Mouse (Mus musculus) cortical plate, adult 2 months (tissue): ENCODE measurements around the gene Fanca.

Source experiments
- CTCF ChIP-seq: fragments of 200-500 bp; IDR thresholded peaks from 2 replicates; pipeline ENCODE4 v1.5.1; 2011; ENCODE audit warnings: mild to moderate bottlenecking, control low read depth, low read length; ENCODE audit not compliant: insufficient read depth; ENCODE audit errors: extremely low read depth
- POLR2A ChIP-seq: fragments of 200-500 bp; IDR thresholded peaks from 2 replicates; pipeline ENCODE4 v1.6.1; 2011; ENCODE audit warnings: mild to moderate bottlenecking, low read length, control low read depth; ENCODE audit not compliant: insufficient read depth; ENCODE audit errors: extremely low read depth

GRCm38 (mm10) chr8:123333091-123333587, 14.8 kb upstream of the Fanca start:
- no peak for TF ChIP-seq CTCF
- no peak for TF ChIP-seq POLR2A
